Mouse (Mus musculus): ENCODE measurements at regions not wholly inside any gene's neighbourhood (a gene's known extent, or its start where the extent isn't known, plus 50 kb on each side); places are given as distances from the start of the nearest gene placed in this dataset.

DNA sequence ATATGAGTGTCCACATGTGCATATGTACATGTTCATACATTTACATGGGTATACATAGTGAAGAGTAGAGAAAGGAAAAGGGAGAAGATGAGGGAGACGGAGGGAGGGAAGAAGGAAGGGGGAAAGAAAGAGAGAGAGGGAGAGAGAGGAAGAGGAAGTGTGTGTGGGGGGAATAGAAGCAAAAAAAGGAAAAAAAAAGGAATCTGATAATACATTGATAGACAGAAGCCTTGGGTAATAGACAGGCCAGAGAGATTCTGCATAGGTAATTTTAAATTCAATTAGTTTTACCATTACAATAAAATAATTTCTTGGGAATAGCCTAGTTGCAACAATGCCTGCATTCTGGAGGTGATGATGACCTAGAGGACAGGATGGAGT, 701.0 kb downstream of the Kcnj2 start:
- ATAC-seq (ENCODE audit: insufficient read depth) (no peak), DNase-seq (ENCODE audit: low read depth in 3 of 3, low spot score in 3 of 3) (no peak)
- no peaks in the 10 kb centered on the region for H3K4me1 ChIP-seq (replicated peaks; ENCODE audit: control insufficient read depth in 2 of 2, insufficient read depth in 2 of 2, low read length in 1 of 2)
- H3K4me2 ChIP-seq (ENCODE audit: low read depth) = no peak overlapping the region
- H3K4me3 ChIP-seq (ENCODE audit: insufficient read depth in 1 of 2, low read depth in 2 of 2, low read length in 2 of 2) = no peak overlapping the region
- H3K9me3 ChIP-seq (ENCODE audit: control insufficient read depth, low read length) = no peaks in the 10 kb centered on the region
- no peak overlapping the region for H3K9ac ChIP-seq (replicated peaks)
- 47% methylated on average over 1 of the region's 1 CpGs for WGBS (ENCODE audit: insufficient replicate concordance)
- no peaks in the 10 kb centered on the region for H3K27me3 ChIP-seq (ENCODE audit: control insufficient read depth, insufficient read depth, low read length)
- no peak overlapping the region for H3K27ac ChIP-seq
- TF ChIP-seq CTCF (IDR thresholded peaks at IDR 0.05; ENCODE audit: low read depth) (no peak), EP300 (IDR thresholded peaks at IDR 0.05; ENCODE audit: low read depth) (no peak)
- H3K36me3 ChIP-seq (replicated peaks; ENCODE audit: control insufficient read depth, insufficient read depth, low read depth) = no peaks in the 10 kb centered on the region

DNA sequence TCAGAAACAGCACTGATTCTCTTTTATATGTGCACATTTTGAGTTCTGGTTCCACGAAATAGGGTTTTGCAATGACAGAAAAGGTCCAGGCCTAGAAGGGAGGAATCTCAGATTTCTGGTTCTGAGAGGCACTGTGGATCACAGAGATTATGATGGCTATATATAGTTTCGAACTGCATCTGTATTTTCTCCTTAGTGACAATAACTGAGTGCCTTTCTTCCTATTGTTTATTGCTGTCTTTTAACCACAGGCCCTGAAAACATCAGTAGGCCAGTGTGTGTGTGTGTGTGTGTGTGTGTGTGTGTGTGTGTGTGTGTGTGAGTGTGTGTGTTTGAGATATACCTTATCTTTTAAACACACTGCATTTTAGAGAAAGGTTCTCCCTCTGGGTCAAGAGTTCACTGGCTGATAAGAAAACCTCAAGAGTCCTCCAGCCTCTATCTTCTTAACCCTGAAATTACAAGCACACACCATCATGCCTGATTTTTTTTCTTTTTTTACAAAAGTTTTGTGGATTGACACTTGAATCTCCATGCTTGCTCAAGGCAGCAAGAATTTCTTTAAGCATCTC, 708.2 kb downstream of the Kcnj2 start:
- peak; percentile 32 to 40 (median 33) for DNase-seq (ENCODE audit: low read depth in 3 of 3, low spot score in 3 of 3)
- 30% methylated on average over 2 of the region's 2 CpGs for WGBS (ENCODE audit: insufficient replicate concordance)
- ATAC-seq (ENCODE audit: insufficient read depth) = peak; percentile 93
- no peak overlapping the region for H3K4me3 ChIP-seq (ENCODE audit: insufficient read depth in 1 of 2, low read depth in 2 of 2, low read length in 2 of 2)
- no peaks in the 10 kb centered on the region for H3K27me3 ChIP-seq (ENCODE audit: control insufficient read depth, insufficient read depth, low read length)
- no peaks in the 10 kb centered on the region for H3K9me3 ChIP-seq (ENCODE audit: control insufficient read depth, low read length)
- peak; percentile 84 for TF ChIP-seq EP300 (IDR thresholded peaks at IDR 0.05; ENCODE audit: low read depth)
- no peak for TF ChIP-seq CTCF (IDR thresholded peaks at IDR 0.05; ENCODE audit: low read depth)
- no peak overlapping the region for H3K4me2 ChIP-seq (ENCODE audit: low read depth)
- no peak overlapping the region for H3K9ac ChIP-seq (replicated peaks)
- peaks cover 2 to 5% of the 10 kb centered on the region in 2 experiments; a peak in 3 of 4 replicates for H3K4me1 ChIP-seq (replicated peaks; ENCODE audit: control insufficient read depth in 2 of 2, insufficient read depth in 2 of 2, low read length in 1 of 2)
- H3K36me3 ChIP-seq (replicated peaks; ENCODE audit: control insufficient read depth, insufficient read depth, low read depth) = no peaks in the 10 kb centered on the region
- no peak overlapping the region for H3K27ac ChIP-seq

DNA sequence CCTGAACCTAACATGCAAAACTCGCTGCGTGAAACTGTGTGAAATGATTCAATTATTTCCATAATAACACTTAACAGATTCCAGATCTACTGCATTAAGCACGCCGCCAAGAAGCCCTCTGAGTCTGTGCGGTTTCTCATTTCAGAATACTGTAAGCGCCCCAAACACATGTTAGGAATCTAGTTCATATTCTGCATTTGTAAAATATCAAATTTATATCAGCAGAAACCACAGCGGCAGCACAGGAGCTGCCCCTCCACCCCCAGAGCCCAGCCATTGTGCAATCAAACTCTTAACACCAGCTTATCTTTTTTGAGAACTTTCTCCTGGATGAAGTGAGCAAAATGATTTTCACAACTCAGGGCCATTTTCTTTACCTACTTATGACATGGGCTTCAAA, 715.4 kb downstream of the Kcnj2 start:
- no peaks in the 10 kb centered on the region for H3K36me3 ChIP-seq (replicated peaks; ENCODE audit: control insufficient read depth, insufficient read depth, low read depth)
- ATAC-seq (ENCODE audit: insufficient read depth) = no peak
- no peak overlapping the region for H3K27ac ChIP-seq
- H3K27me3 ChIP-seq (ENCODE audit: control insufficient read depth, insufficient read depth, low read length) = no peaks in the 10 kb centered on the region
- H3K9me3 ChIP-seq (ENCODE audit: control insufficient read depth, low read length) = no peaks in the 10 kb centered on the region
- 54% methylated on average over 7 of the region's 7 CpGs for WGBS (ENCODE audit: insufficient replicate concordance)
- no peak overlapping the region for H3K4me2 ChIP-seq (ENCODE audit: low read depth)
- H3K4me3 ChIP-seq (ENCODE audit: insufficient read depth in 1 of 2, low read depth in 2 of 2, low read length in 2 of 2) = no peak overlapping the region
- DNase-seq (ENCODE audit: low read depth in 3 of 3, low spot score in 3 of 3) = no peak
- no peaks in the 10 kb centered on the region for H3K4me1 ChIP-seq (replicated peaks; ENCODE audit: control insufficient read depth in 2 of 2, insufficient read depth in 2 of 2, low read length in 1 of 2)
- no peak overlapping the region for H3K9ac ChIP-seq (replicated peaks)
- TF ChIP-seq CTCF (IDR thresholded peaks at IDR 0.05; ENCODE audit: low read depth) = no peak
- TF ChIP-seq EP300 (IDR thresholded peaks at IDR 0.05; ENCODE audit: low read depth) = no peak

DNA sequence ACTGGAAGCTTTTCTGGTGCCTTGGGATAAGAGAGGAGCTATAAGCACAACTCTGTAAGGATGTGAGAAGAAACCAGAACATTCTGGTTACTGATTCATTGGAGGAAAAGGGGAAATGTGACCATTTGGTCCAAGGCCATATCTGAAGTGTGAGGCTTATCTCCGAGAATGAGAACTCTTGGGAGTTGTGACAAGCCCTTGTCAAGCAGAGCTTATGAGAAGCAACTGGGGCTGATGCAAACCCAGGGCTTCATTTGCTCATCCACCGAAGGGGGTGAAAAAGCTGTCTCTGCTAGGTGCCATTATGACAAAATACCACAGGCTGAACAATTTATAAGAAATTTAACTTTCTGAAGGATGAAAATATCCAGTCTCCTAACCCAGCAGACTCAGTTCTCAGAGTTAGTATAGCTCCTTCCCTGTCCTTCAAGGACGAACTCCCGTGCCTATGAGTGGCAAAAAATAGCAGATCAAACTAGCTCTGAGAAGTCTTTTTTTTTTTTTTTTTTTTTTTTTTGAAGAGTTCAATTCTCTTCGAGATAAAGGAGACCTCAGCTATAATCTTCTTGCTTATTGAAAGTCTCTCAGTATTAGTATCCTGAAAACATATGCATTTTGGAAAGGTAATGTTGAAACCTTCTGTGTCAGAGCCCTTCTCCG, 725.4 kb downstream of the Kcnj2 start:
- H3K27ac ChIP-seq = no peak overlapping the region
- no peaks in the 10 kb centered on the region for H3K9me3 ChIP-seq (ENCODE audit: control insufficient read depth, low read length)
- no peak overlapping the region for H3K4me3 ChIP-seq (ENCODE audit: insufficient read depth in 1 of 2, low read depth in 2 of 2, low read length in 2 of 2)
- WGBS (ENCODE audit: insufficient replicate concordance) = 53% methylated on average over 6 of the region's 6 CpGs
- H3K4me1 ChIP-seq (replicated peaks; ENCODE audit: control insufficient read depth in 2 of 2, insufficient read depth in 2 of 2, low read length in 1 of 2) = no peaks in the 10 kb centered on the region
- no peak overlapping the region for H3K9ac ChIP-seq (replicated peaks)
- H3K36me3 ChIP-seq (replicated peaks; ENCODE audit: control insufficient read depth, insufficient read depth, low read depth) = no peaks in the 10 kb centered on the region
- no peak overlapping the region for H3K4me2 ChIP-seq (ENCODE audit: low read depth)
- TF ChIP-seq CTCF (IDR thresholded peaks at IDR 0.05; ENCODE audit: low read depth) (no peak), EP300 (IDR thresholded peaks at IDR 0.05; ENCODE audit: low read depth) (no peak)
- no peak for DNase-seq (ENCODE audit: low read depth in 3 of 3, low spot score in 3 of 3)
- no peaks in the 10 kb centered on the region for H3K27me3 ChIP-seq (ENCODE audit: control insufficient read depth, insufficient read depth, low read length)
- ATAC-seq (ENCODE audit: insufficient read depth) = no peak

DNA sequence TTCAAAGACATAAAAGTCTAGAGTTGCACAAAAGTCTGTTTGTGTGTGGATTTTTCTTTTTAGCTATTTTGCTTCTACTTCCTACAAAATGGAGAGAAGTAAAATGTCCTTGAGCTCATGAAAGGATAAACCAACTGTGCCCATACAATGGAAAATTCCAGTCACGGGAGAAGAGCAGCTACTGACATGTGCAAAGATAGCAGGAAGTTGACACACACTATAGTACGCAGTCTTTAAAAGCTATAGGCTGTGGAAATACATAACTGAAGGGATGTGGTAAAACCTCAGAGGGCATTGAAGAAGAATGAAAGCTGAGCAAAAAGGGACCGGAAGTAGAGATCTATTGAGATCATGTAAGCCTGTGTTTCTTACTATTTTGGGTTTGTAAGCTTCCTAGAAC, 735.1 kb downstream of the Kcnj2 start:
- Histone ChIP-seq H3K36me3 (replicated peaks; ENCODE audit: control insufficient read depth, insufficient read depth, low read depth) (no peaks in the 10 kb centered on the region), H3K27ac (no peak overlapping the region), H3K9ac (replicated peaks) (no peak overlapping the region), H3K4me2 (ENCODE audit: low read depth) (no peak overlapping the region), H3K27me3 (ENCODE audit: control insufficient read depth, insufficient read depth, low read length) (no peaks in the 10 kb centered on the region), H3K4me1 (replicated peaks; ENCODE audit: control insufficient read depth in 2 of 2, insufficient read depth in 2 of 2, low read length in 1 of 2) (no peaks in the 10 kb centered on the region), H3K9me3 (ENCODE audit: control insufficient read depth, low read length) (no peaks in the 10 kb centered on the region), H3K4me3 (ENCODE audit: insufficient read depth in 1 of 2, low read depth in 2 of 2, low read length in 2 of 2) (no peak overlapping the region)
- WGBS (ENCODE audit: insufficient replicate concordance) = 30% methylated on average over 3 of the region's 3 CpGs
- TF ChIP-seq EP300 (IDR thresholded peaks at IDR 0.05; ENCODE audit: low read depth) = no peak
- TF ChIP-seq CTCF (IDR thresholded peaks at IDR 0.05; ENCODE audit: low read depth) = no peak
- ATAC-seq (ENCODE audit: insufficient read depth) (no peak), DNase-seq (ENCODE audit: low read depth in 3 of 3, low spot score in 3 of 3) (no peak)

All from liver, embryonic 14.5 days (tissue).